9 mouse cellular contexts compared by ENCODE assay signal in the genomic region with DNA sequence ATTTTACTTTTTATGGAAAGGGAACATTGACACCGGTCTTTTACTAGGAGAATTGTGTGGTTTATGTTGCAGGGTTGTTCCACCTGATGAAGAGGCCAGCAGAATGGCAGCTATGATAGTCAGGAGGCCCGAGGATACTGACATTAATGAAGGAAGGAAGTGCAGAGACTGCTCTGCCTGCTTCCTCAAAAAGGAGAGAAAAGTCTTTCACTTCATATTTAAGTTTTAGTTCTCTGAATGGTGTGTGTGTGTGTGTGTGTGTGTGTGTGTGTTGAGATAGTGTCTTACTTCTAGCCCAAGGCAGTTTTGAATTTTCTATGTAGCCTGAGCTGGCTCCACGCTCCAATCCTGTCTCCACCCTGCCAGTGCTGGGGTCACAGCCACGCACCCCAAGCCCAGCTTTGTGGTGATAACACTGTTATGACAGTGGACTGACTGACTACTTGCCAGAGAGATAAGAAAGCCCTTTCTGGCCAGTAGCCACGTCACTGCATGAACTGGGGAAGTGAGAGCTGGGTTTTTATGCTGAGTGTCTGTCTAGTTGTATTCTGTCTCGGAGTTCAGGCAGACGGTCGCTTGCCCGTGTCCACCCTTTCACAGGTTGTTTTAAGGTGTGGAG.
DNase-seq lines count a peak whose midpoint lies in the region; ATAC-seq lines count a peak whose summit lies in the region.
"Had no signal": no experiment of that assay in that cellular context is flagged by ENCODE, and none has a peak within 500 bp of the region (broad histone marks: within the 10 kb centered on the region; RNA-seq: fewer than 3 reads in every experiment).

No protein-coding gene starts in this region.

- H3K4me3 ChIP-seq in embryonic facial prominence, embryonic 10.5 days, result no peak overlapping the region
- H3K4me3 ChIP-seq: forebrain, embryonic 15.5 days had no signal

- WGBS in embryonic facial prominence, embryonic 10.5 days, result 79% methylated on average over 9 of the region's 9 CpGs

- no peaks in the 10 kb centered on the region; the same call in 1 of the 2 replicates for H3K9me3 ChIP-seq in embryonic facial prominence, embryonic 10.5 days
- H3K9me3 ChIP-seq: forebrain, embryonic 15.5 days had no signal

- peaks cover 11% of the 10 kb centered on the region for H3K36me3 ChIP-seq in embryonic facial prominence, embryonic 10.5 days (replicated peaks)
- H3K36me3 ChIP-seq: forebrain, embryonic 15.5 days had no signal

- H3K27me3 ChIP-seq in embryonic facial prominence, embryonic 10.5 days (replicated peaks; ENCODE audit: low read depth, poor library complexity, severe bottlenecking), result no peaks in the 10 kb centered on the region
- H3K27me3 ChIP-seq: forebrain, embryonic 15.5 days had no signal

- H3K4me1 ChIP-seq in embryonic facial prominence, embryonic 10.5 days, result no peaks in the 10 kb centered on the region

- peak; percentile 88 for ATAC-seq in common myeloid progenitor, adult 5-6 weeks (replicated peaks; ENCODE audit: low read depth, poor library complexity, severe bottlenecking)
- ATAC-seq in hematopoietic stem cell, adult 5-6 weeks (replicated peaks in 1 of 2; ENCODE audit: insufficient read depth in 1 of 2, low FRiP score in 2 of 2, low TSS enrichment in 1 of 2, low read depth in 1 of 2, poor library complexity in 2 of 2, severe bottlenecking in 2 of 2), result peak; percentile 37 to 48; a peak in 2 of 4 replicates
- peak; percentile 53 for ATAC-seq in neutrophil, adult 5-6 weeks (ENCODE audit: extremely low read depth, insufficient number of reproducible peaks, low FRiP score, poor library complexity, severe bottlenecking)
- ATAC-seq: forebrain, embryonic 15.5 days had no signal

- no peak overlapping the region for H3K27ac ChIP-seq in embryonic facial prominence, embryonic 10.5 days (replicated peaks)
- H3K27ac ChIP-seq: forebrain, embryonic 15.5 days had no signal

- DNase-seq in layer of hippocampus, adult 9-11 months, result peak; percentile 49
- no peak for DNase-seq in layer of hippocampus, postnatal 36 days
- DNase-seq in cerebellum, adult 11-12 months, result no peak
- no peak for DNase-seq in right cerebral cortex, adult 18-20 months
- DNase-seq in embryonic facial prominence, embryonic 10.5 days (ENCODE audit: low spot score), result no peak
